Mouse (Mus musculus) erythroblast, embryonic 14.5 days (primary cell): ENCODE measurements around the gene Otud4. TPM values are rescaled to one million over a fixed set of nuclear protein-coding genes. Genes with fewer than 3 reads are reported as not detected.

Experiments used
- H3K27me3 ChIP-seq: 2 replicates; pipeline ENCODE4 v1.6.1; 2012; ENCODE audit warnings: inconsistent platforms; ENCODE audit not compliant: control insufficient read depth
- H3K36me3 ChIP-seq: 2 replicates; pipeline ENCODE4 v1.6.1; 2012; ENCODE audit warnings: mild to moderate bottlenecking, inconsistent platforms; ENCODE audit not compliant: control insufficient read depth
- H3K4me1 ChIP-seq: 2 replicates; pipeline ENCODE4 v1.6.1; 2012; ENCODE audit warnings: inconsistent platforms; ENCODE audit not compliant: control insufficient read depth
- H3K4me3 ChIP-seq: replicated peaks from 2 replicates; pipeline ENCODE3; 2012; ENCODE audit warnings: moderate library complexity, mild to moderate bottlenecking, inconsistent platforms
- H3K9me3 ChIP-seq: 2 replicates; pipeline ENCODE4 v1.6.1; 2012; ENCODE audit warnings: low read length, inconsistent platforms, mixed read lengths; ENCODE audit not compliant: control insufficient read depth
- GATA1 ChIP-seq: IDR thresholded peaks from 2 replicates; pipeline ENCODE4 v1.6.1; 2012; ENCODE audit warnings: low read length, inconsistent platforms, mixed read lengths
- TAL1 ChIP-seq: IDR thresholded peaks from 3 replicates; pipeline ENCODE4 v1.6.1; 2012; ENCODE audit warnings: low read length, inconsistent platforms, mixed read lengths
- polyA plus RNA-seq: library from polyadenylated mRNA; stranded (reverse); fragments of >175 nt; gene quantifications from 2 replicates; pipeline ENCODE4 v1.2.3, GENCODE M21; 2012

Otud4 gene
- polyA plus RNA-seq, 1 experiment = 0.08 TPM

- Histone ChIP-seq H3K9me3 (no peaks in the 10 kb centered on the region), H3K4me1 (peaks cover 19% of the 10 kb centered on the region), H3K36me3 (no peaks in the 10 kb centered on the region), H3K27me3 (no peaks in the 10 kb centered on the region), H3K4me3 (no peak overlapping the region)
- TF ChIP-seq TAL1 = no peak
- TF ChIP-seq GATA1 = no peak
Observed at GRCm38 (mm10) chr8:79615741-79616350, 23.6 kb upstream of the Otud4 start.

GRCm38 (mm10) chr8:79618906-79619305, 20.5 kb upstream of the Otud4 start:
- no peak overlapping the region for H3K4me3 ChIP-seq
- H3K9me3 ChIP-seq = no peaks in the 10 kb centered on the region
- TF ChIP-seq TAL1 (no peak), GATA1 (no peak)
- peaks cover 26% of the 10 kb centered on the region for H3K4me1 ChIP-seq
- no peaks in the 10 kb centered on the region for H3K36me3 ChIP-seq
- H3K27me3 ChIP-seq = no peaks in the 10 kb centered on the region

GRCm38 (mm10) chr8:79619353-79619752, 20.1 kb upstream of the Otud4 start:
- H3K4me3 ChIP-seq = no peak overlapping the region
- TF ChIP-seq GATA1 (no peak), TAL1 (no peak)
- no peaks in the 10 kb centered on the region for H3K27me3 ChIP-seq
- no peaks in the 10 kb centered on the region for H3K9me3 ChIP-seq
- peaks cover 26% of the 10 kb centered on the region for H3K4me1 ChIP-seq
- no peaks in the 10 kb centered on the region for H3K36me3 ChIP-seq

GRCm38 (mm10) chr8:79620000-79620399, 19.4 kb upstream of the Otud4 start:
- H3K27me3 ChIP-seq = no peaks in the 10 kb centered on the region
- peaks cover 26% of the 10 kb centered on the region for H3K4me1 ChIP-seq
- TF ChIP-seq GATA1 (no peak), TAL1 (no peak)
- H3K9me3 ChIP-seq = no peaks in the 10 kb centered on the region
- H3K36me3 ChIP-seq = no peaks in the 10 kb centered on the region
- H3K4me3 ChIP-seq = no peak overlapping the region

- Histone ChIP-seq H3K9me3 (no peaks in the 10 kb centered on the region), H3K4me1 (peaks cover 27% of the 10 kb centered on the region), H3K27me3 (no peaks in the 10 kb centered on the region), H3K36me3 (no peaks in the 10 kb centered on the region), H3K4me3 (no peak overlapping the region)
- TF ChIP-seq GATA1 (no peak), TAL1 (no peak)
Observed at GRCm38 (mm10) chr8:79620489-79621276, 18.7 kb upstream of the Otud4 start.

GRCm38 (mm10) chr8:79622346-79622745, 17.1 kb upstream of the Otud4 start:
- TF ChIP-seq GATA1 (no peak), TAL1 (no peak)
- Histone ChIP-seq H3K4me3 (no peak overlapping the region), H3K27me3 (no peaks in the 10 kb centered on the region), H3K9me3 (no peaks in the 10 kb centered on the region), H3K36me3 (no peaks in the 10 kb centered on the region), H3K4me1 (peaks cover 41% of the 10 kb centered on the region)

- no peaks in the 10 kb centered on the region for H3K27me3 ChIP-seq
- no peak overlapping the region for H3K4me3 ChIP-seq
- no peaks in the 10 kb centered on the region for H3K9me3 ChIP-seq
- H3K4me1 ChIP-seq = peaks cover 41% of the 10 kb centered on the region
- H3K36me3 ChIP-seq = no peaks in the 10 kb centered on the region
- TF ChIP-seq GATA1 = no peak
- no peak for TF ChIP-seq TAL1
Observed at GRCm38 (mm10) chr8:79623351-79623750, 16.1 kb upstream of the Otud4 start.

- peaks cover 36% of the 10 kb centered on the region for H3K4me1 ChIP-seq
- TF ChIP-seq TAL1 = no peak
- TF ChIP-seq GATA1 = no peak
- no peaks in the 10 kb centered on the region for H3K36me3 ChIP-seq
- H3K27me3 ChIP-seq = no peaks in the 10 kb centered on the region
- no peak overlapping the region for H3K4me3 ChIP-seq
- H3K9me3 ChIP-seq = no peaks in the 10 kb centered on the region
Observed at GRCm38 (mm10) chr8:79624416-79624815, 15.0 kb upstream of the Otud4 start.

- Histone ChIP-seq H3K4me3 (no peak overlapping the region), H3K4me1 (peaks cover 20% of the 10 kb centered on the region), H3K9me3 (no peaks in the 10 kb centered on the region), H3K27me3 (no peaks in the 10 kb centered on the region), H3K36me3 (no peaks in the 10 kb centered on the region)
- no peak for TF ChIP-seq GATA1
- TF ChIP-seq TAL1 = no peak
Observed at GRCm38 (mm10) chr8:79626213-79626612, 13.2 kb upstream of the Otud4 start.

GRCm38 (mm10) chr8:79635491-79635890, 3.9 kb upstream of the Otud4 start:
- H3K4me1 ChIP-seq = peaks cover 8% of the 10 kb centered on the region
- no peaks in the 10 kb centered on the region for H3K36me3 ChIP-seq
- H3K4me3 ChIP-seq = no peak overlapping the region
- TF ChIP-seq GATA1 (no peak), TAL1 (no peak)
- no peaks in the 10 kb centered on the region for H3K27me3 ChIP-seq
- no peaks in the 10 kb centered on the region for H3K9me3 ChIP-seq
